Mouse (Mus musculus) thymus, postnatal 4 days (tissue): ENCODE data around the gene Flvcr1.
"Not testable (repeated sequence)": the region's sequence is repeated elsewhere in the genome, so short reads cannot be mapped to it uniquely, and the experiment has no call there.

Source experiments
- DNase-seq: peaks from one replicate; pipeline ENCODE4 v3.0.0; 2021

The Flvcr1 gene

DNA sequence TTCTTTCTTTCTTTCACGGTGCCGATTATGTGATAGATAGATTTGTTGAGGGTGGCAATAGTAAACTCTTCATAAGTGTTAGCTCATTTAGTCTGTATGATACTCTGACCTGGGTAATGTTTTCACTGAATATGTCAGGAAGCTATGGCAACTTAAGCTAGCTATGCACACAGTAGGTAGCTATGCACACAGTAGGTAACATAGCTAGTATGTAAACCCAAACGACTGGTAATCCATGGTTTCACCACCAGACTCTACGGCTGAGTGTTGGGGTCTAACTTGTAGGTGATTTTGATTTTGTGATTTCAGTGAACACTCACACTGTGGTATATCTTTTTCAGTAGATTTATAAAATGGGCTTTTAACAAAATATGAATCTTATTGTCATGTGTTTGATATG lies 12.0 kb upstream of the Flvcr1 start:
- DNase-seq, result no peak

GRCm38 (mm10) chr1:191036554-191037334 lies 10.8 kb upstream of the Flvcr1 start, which contains the start of gene Spata45:
TSS of gene Spata45 (plus strand) at chr1:191036639.
- DNase-seq, result no peak

DNA sequence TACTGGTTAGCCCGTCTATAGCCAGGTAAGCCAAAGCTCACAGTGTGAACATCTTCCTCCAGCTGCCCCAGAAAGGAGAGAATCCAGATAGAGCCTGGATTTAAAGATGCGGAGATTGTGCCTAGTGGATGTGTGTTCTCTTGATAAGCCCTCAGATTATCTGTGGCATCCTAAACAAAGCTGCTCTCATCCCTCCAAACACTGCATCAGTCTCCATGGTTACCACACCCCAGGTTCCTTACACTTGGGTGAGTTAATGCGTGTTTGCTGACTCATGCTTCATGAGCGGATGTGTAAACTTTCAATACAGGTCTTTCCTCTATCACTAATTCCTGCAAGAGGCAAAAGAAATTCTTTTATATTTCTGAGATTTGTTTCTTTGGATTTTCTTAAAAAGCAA lies 9.7 kb upstream of the Flvcr1 start:
- no peak for DNase-seq

DNA sequence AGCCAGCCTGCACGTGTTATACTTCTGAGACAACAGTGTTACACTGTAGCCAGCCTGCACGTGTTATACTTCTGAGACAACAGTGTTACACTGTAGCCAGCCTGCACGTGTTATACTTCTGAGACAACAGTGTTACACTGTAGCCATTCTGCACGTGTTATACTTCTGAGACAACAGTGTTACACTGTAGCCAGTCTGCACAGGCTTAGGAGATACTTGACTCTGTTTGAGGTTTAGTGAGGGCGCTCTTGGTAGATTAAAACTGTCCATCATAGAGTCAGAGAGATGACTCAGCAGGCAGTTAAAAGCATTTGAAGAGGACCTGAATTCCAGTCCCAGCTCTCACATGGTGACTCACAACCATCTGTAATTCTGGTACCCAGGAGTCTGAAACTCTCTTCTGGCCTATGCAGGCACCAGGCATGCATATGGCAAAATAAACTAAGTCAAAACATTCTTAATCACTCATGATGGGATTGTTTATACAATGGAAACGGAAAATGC lies 5.0 kb upstream of the Flvcr1 start:
- not testable (repeated sequence) for DNase-seq

- no peak for DNase-seq
Observed at GRCm38 (mm10) chr1:191030182-191030581, 4.2 kb upstream of the Flvcr1 start.

DNA sequence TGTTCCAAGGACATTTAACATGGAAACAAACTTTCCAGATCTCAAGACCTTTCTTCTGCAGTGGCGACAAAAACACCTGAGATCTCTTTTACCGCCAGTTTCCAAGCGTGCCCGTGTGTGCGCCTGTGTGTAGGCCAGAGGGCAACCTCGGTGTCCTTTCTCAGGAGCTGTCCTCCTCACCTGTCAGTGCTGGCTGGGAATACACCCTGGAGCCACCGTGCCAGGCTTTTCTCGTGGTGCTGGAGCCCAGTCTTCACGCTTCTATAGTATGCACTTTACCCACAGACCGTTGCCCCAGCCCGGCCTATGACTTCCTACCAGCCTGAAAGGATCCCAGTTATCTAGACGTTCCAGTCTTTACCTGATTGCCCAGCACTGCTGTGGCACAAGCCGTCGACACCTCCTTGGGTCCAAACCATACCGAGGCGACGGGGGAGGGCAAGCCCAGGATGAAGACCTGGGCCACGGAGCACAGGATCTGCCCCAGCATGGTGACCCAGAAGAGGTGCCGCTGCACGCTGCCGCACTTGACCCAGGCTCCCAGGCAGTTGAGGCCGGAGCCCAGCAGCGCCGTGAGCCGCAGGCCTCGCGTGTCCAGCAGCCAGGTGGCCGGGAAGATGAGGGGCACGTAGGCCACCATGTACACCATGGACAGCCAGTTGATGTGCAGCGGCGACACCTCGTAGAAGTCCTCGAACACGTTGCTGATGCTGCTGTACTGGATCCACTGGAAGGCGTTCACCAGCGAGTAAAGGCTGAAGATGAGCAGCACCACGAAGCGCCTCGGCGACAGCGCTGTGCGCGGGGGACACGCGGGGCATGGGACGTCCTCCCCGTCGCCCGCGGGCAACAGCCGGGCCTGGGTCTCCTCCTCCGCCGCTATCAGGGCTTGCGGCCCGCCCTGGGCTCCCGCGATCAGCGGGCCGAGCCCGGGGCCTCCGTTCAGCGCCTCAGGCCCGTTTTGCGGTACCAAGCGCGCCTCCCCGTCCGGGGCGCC lies 644 bp downstream of the Flvcr1 start:
- DNase-seq, result no peak

DNA sequence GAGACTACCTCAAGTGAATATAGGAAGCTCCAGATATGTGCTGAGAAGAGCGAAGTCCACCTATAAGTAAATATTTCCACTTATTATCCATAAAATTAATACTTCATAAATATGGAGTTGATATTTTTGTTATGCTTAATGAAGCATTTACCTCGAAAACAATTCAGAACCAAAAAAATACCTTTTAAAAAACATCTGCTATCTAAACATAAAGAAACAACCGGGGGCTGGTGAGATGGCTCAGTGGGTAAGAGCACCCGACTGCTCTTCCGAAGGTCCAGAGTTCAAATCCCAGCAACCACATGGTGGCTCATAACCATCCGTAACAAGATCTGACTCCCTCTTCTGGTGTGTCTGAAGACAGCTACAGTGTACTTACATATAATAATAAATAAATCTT lies 2.2 kb downstream of the Flvcr1 start:
- DNase-seq, result not testable (repeated sequence)

- no peak for DNase-seq
Observed at GRCm38 (mm10) chr1:191023140-191023539, 2.8 kb downstream of the Flvcr1 start.

- no peak for DNase-seq
Observed at GRCm38 (mm10) chr1:191021016-191021415, 4.9 kb downstream of the Flvcr1 start.

- DNase-seq, result no peak
Observed at GRCm38 (mm10) chr1:191020217-191020924, 5.6 kb downstream of the Flvcr1 start.

- peak; percentile 38 for DNase-seq
Observed at GRCm38 (mm10) chr1:191019803-191020202, 6.2 kb downstream of the Flvcr1 start.

GRCm38 (mm10) chr1:191014271-191014670 lies 11.7 kb downstream of the Flvcr1 start:
- no peak for DNase-seq

DNA sequence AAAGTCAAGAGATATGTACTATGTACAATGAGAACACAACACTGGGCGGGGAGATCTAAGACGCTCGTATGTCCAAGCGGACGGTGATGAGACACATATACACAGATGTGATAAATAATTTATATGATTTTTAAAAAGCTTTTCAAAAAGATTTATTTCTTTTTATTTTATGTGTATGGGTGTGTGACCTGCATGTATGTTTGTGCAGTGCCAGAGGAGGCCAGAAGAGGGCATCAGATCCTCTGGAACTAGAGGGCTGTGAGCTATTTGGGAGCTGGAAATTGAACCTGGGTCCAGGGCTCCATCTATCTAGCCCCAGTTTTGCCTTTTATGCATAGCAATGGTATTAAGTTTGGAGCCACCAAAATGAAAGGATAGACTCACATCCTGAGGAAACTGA lies 17.3 kb downstream of the Flvcr1 start:
- peak; percentile 52 for DNase-seq

DNA sequence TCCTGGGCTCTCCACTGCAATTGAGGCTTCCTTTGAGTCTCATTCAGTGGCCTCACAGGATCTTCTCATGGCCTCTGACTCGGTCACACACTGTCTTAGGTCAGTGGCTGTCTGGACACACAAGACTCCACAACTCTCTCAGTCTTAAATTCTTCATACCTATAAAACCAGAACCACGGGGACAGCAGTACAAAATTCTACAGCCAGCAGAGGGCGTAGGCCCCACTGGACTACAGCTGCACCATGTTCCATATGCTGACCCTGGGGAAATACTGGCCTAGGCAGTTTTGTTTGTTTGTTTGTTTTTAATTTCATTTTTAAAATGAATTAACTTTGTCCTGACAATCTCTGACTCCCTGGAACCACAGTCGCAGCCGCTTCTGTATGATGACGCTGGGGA lies 23.8 kb downstream of the Flvcr1 start:
- peak; percentile 56 for DNase-seq

DNA sequence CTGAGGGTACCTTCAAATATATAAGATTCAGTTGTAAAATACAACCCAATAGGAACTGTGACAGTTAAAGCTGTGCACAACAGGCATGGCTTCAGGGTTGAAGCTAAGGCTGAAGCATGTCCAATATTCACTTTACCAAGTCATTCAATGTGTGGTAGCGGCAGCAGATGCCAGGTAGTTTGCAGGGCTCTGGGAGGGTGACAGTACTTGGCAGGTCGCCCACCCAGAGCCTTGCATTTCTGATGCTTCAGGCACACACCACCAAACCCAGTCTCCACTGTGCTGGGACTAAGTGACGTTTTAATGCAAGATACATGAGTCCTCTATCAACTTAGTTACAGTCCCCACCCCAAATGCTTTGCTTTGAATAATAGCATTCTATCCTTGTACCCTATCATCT lies 25.3 kb downstream of the Flvcr1 start:
- DNase-seq, result no peak

DNA sequence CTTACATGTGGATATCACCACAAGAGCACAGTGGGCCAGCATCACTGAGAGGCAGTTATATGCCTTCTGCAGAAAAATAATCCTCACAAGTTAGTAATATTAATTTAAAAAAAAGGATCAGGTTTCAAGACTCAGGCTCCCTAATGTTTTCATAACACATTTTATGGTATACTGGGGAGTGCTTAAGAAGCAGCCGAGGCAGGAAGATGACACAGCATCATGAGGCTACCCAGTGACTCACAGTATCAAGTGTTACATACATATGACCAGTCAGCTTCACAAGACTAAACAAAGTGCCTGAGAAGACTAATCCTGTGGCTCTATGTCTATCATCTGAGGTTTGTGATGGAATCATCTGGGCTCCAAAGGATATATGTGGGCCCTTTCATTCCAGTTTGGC lies 27.9 kb downstream of the Flvcr1 start:
- DNase-seq, result no peak

DNA sequence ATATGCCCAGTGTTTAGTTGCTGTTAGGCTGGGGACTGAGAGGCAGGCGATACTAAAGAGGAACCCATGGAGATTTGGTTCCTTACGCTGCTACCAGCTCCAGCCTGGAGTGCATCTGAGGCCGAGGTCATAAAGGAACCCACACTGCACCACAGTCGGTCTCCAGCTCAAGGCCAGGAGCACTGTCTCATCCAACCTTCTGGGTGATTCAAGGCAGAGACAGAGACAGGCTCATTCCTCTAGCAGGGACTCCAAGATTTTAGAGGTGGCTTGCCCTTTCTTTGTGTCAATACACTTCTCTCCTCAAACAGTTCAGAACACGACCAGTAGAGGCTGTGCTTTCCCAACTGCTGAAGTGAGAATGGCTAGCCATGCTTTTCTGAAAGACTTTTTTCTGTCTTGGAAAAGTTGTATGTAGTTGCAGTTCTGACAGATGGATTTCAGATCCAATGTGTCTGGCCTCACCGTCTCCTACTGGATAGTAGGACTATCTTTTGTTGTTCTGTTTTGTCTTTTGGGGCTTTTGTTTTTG lies 29.5 kb downstream of the Flvcr1 start:
- DNase-seq, result no peak

- no peak for DNase-seq
Observed at GRCm38 (mm10) chr1:190995548-190995947, 30.4 kb downstream of the Flvcr1 start.

DNA sequence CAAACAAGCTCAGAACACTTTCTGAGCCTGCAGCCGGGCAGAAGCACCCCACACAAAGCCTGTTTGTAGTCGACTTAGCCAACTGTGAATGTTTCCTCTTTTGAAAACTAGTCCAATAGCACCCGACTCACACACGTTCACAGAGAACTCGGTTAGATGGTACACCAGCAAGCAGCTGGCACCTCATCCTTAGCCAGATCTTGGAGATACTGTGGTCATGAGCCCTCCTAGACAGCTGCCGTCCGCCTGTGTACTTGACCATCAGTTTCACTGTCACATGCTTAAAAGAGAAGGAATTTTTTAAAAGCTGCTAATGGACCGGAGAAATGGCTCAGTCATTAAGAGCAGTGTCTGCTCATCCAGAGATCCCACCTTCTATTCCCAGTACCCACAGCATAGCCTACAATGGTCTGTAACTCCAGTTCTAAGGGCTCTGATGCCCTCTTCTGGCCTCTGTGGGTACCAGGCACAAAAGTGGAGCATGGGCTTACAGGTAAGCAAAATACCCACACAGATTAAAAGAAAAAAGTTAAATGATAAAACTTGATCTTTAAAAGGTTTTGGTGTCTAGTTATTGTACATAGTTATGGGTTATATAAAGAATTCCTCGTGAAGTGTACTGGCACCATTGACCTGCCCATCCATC lies 36.4 kb downstream of the Flvcr1 start:
- no peak for DNase-seq

DNA sequence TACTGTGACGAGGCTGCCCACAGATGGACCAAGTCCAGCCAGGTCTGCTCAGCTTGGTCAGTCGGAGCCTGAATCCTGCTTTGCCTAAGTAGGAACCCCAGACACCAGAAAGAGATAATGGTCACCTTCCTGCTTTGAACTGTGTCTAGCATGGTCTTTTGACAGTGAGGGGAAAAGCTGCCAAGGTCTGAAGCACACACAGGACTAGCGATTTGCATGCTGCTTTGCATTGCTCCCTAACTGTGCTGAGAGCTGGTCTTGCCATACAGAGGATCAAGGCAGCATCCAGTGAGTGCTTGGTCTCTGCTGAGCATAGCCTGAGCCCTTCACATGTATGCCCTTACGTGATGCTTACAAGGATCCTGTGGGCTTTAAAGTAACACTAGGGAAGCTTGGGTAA lies 44.5 kb downstream of the Flvcr1 start:
- DNase-seq, result no peak

DNA sequence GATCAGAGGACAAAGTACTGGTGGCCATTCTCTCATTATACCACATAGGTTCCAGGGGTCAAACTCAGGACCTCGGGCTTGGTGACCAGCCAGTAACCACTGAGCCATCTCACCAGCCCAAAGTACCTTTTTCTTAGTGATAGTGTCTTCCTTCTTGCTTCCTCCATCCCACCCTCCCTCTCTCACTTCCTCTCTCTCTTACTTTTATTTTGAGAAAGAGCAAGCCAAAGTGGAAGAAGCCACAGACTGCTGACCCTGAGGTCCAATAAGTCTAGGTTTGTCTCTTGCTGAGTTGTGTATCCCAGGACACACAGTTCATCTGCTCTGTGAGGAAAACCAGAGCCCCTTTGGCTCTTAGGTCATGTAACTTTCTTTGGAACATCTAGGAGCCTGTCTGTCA lies 45.5 kb downstream of the Flvcr1 start:
- DNase-seq, result no peak

DNA sequence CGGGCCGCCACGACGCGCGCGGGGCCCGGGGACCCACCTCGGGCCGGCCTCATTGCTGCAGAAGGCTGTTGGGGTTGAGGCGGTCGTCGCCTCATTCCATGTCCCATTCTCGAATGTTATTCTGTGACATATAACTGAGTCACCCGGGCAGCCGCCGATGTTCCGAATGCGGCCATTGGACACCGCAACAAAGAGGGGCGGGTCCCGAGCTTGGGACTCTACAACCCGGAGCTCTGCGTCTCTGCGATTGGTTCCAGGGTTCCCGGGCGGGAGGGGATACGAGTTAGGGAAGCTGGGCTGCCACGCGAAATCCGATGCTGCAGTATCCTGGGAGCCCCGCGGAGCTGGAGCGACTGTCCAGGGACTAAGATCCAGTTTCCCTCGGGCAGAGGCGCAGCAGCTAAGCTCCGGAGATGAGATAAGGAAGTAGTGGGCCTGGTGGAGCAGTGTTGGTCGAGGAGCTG lies 46.8 kb downstream of the Flvcr1 start, which contains the start of gene Vash2:
Gene Vash2 (minus strand): TSS at position 197 of the 464 bp plus-strand sequence.
- DNase-seq, result peak; percentile 37
